Mouse (Mus musculus): ENCODE measurements around the gene Ryr2. TPM values are rescaled to one million over a fixed set of nuclear protein-coding genes. Genes with fewer than 3 reads are reported as not detected.
"Not testable (repeated sequence)": the region's sequence is repeated elsewhere in the genome, so short reads cannot be mapped to it uniquely, and the experiment has no call there.

Gene Ryr2
- total RNA-seq, 2 experiments from 2014 or later, result not detected

DNA sequence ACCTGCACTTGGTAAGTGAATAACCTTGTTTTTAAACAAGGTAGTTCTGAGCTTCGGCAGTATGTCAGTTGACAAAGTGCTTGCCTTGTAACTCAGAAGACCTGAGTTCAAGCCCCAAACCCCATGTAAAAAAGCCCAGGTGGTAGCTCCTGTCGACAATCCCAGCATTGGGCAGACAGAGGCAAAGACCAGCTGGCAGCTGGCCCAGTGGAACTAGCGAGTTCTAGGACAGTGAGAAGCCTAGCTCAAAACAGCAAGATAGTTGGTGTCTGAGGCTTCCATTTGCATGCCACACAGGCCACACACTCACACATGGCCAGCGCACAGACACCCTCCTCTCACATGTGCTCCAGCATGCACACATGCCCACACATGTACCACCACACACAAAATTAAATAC, 129.1 kb downstream of the Ryr2 start:
- ATAC-seq (replicated peaks; ENCODE audit: low FRiP score, low TSS enrichment, poor library complexity, severe bottlenecking), result no peak

DNA sequence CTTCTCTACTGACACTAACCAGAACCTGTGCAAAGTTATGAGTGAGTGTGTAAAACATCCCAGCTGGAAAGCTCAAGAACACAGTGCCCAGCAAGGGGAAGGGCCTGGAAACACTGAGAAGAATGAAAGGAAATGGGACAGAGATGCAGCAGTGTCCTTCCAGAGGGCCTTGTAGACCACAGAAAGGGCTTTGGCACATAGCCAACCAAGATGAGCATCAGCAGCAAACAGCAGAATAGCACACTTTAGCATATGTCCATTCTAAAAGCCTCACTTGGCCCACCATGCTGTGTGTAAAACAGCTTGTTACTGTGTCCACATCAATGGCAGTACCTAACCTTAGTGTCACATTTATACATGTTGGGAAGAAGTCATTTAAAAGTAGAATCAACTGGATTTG, 142.4 kb downstream of the Ryr2 start:
- ATAC-seq (replicated peaks; ENCODE audit: low FRiP score, low TSS enrichment, poor library complexity, severe bottlenecking), result no peak

DNA sequence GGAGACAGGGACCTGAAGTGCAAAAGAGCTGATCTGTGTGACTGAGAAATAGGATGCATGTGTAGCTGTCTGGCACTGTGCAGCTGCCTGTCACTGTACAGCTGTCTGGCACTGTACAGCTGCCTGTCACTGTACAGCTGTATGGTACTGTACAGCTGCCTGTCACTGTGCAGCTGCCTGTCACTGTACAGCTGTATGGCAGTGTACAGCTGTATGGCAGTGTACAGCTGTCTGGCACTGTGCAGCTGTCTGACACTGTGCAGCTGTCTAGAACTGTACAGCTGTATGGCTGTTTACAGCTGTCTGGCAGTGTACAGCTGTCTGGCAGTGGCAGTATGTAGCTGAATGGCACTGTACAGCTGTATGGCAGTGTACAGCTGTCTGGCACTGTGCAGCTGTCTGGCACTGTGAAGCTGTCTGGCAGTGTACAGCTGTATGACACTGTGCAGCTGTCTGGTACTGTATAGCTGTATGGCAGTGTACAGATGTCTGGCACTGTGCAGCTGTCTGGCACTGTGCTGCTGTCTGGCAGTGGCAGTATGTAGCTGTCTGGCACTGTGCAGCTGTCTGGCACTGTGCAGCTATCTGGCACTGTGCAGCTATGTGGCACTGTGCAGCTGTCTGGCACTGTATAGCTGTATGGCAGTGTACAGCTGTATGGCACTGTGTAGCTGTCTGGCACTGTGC, 147.1 kb downstream of the Ryr2 start:
- no peak for ATAC-seq (replicated peaks; ENCODE audit: low FRiP score, low TSS enrichment, poor library complexity, severe bottlenecking)

DNA sequence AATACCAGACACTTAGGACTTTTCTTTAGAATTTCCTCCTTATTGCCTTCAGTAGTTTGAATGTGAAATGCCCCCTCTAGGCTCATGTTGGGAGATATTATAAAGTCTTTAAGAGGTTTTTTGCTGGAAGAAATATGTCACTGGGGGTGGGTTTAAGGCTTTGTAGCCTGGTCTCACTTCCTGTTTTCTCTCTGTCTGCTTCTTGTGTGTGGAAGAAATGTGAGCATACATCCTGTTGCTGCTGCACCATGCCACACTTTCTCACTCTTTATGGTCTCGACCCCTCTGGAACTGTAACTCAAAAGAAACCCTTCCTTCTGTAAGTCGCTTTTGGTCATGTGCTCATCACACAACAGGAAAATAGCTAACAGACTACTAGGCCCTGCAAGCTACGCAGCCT, 147.9 kb downstream of the Ryr2 start:
- ATAC-seq (replicated peaks; ENCODE audit: low FRiP score, low TSS enrichment, poor library complexity, severe bottlenecking), result no peak

DNA sequence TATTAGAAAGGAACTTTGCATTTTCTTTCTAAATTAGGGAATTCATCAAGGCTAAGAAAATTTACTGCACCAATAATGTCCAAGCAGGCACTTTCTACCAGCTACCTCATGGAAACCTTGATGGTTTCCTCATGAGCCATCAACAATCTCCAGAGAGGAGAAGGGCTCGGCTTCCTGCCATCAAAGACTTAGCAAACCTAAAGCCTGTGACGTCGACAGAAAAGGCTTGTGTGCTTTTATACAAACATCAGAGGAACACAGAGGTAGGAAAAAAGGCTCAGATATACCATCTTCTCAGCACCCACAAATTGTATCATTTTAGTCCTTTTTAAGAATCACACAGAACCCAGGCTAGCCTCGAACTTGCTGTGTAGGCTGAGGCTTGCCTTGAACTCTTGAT, 148.5 kb downstream of the Ryr2 start:
- no peak for ATAC-seq (replicated peaks; ENCODE audit: low FRiP score, low TSS enrichment, poor library complexity, severe bottlenecking)

DNA sequence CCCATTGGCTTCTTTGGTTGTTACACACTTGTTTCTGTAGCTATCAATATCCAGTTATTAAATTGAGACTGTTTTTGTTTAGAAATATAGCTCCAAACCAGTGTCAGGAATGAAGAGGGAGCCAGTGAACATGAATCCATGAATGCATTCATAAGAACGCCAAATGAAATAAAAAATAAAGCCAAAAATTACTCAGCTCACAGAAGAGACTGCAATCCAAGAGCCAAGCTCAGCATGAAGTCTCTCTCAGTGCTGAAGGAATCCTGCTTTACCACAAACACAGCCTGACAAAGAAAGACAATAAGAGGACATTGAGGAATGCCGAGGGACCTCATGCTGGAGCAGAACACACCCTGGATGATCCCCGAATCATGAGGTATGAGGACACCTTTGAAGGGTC, 154.8 kb downstream of the Ryr2 start:
- ATAC-seq (replicated peaks; ENCODE audit: low FRiP score, low TSS enrichment, poor library complexity, severe bottlenecking), result no peak

DNA sequence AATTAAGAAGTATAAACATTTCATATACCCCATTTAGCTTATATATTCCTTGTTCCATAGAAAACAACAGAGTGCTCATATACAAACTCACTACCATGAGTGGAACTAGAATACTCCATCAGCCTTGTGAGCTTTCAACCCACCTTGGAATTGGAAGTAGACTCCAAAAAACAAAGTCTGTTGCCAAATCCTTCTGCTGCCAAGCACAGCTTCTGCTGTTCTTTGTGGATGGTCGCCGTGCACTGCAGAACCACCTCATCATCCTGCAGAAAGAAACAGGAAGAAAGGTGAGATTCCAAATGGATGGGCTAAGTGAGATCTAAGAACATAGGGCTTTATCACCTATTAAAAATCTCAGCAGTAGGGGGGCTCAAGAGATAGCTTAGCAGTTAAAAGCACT, 161.0 kb downstream of the Ryr2 start:
- ATAC-seq (replicated peaks; ENCODE audit: low FRiP score, low TSS enrichment, poor library complexity, severe bottlenecking), result no peak

DNA sequence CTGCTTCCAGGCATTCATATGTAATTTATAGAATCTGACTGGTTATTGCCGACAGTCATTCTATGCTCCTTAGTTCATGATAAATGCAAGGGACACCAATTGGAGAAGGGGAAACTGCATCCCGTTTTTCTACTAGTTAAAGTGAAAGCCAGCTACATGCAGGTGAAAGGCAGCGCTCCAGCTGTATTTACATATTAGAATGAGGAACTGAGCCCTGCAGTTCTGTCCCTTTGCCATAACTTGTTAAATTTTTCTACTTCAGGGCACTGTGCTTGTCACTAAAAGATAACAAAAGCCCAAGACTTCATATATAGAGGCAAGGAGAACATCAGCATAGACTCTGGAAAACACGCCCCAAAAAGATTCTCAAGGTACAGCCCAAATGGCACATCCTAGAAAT, 165.0 kb downstream of the Ryr2 start:
- no peak for ATAC-seq (replicated peaks; ENCODE audit: low FRiP score, low TSS enrichment, poor library complexity, severe bottlenecking)

DNA sequence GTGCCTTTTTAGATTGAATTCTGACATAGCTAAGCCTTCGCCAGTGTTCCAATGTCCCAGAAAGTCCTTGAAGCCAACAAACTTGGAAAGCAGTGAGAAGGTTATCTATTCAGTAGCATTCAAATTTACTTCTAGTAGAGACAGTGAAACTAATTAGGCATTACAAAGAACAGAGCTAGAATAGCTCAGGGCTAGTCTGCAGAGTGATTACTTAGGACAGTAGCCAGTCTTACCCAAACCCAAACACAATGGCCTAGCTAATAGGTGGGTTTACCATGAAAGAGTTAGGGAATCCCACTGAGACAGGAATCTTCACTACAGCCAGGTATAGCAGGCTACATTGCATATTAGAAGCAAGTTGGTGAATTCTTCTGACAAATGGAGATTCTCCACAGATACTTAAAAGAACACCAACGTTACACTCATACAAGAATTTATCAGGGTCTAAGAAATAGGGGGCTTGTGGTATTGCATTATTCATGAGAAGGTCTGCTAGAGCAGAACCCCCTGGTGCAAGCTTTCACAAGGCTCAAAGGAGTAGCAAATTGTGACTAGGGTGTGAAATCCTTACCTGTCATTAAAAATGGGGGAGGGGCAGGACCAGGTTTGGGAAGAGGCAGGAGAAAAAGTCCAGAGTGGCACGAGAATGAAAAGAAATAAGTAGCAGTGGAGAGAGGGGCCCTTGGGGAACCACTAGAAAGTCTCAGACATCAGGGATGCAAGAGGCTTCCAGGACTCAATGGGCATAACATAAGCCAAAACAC, 172.3 kb downstream of the Ryr2 start:
- ATAC-seq (replicated peaks; ENCODE audit: low FRiP score, low TSS enrichment, poor library complexity, severe bottlenecking), result not testable (repeated sequence)

DNA sequence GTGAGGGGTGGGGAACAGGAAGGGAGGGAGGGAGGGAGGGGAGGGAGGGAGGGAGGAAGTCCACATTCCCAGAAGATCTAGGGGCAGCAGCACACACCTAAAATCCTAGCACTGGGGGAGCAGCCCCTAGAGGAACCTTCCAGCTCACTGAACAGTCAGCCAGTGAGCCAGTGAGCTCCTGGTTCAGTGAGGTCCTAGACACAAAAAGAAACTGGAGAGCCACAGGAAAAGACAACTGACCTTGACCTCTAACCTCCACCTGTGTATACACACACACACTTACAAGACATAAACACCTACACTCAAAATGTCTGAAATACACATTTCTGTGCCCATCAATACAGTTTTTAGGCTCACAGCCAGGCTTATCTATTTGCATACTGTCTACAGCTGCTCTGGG, 173.4 kb downstream of the Ryr2 start:
- no peak for ATAC-seq (replicated peaks; ENCODE audit: low FRiP score, low TSS enrichment, poor library complexity, severe bottlenecking)

DNA sequence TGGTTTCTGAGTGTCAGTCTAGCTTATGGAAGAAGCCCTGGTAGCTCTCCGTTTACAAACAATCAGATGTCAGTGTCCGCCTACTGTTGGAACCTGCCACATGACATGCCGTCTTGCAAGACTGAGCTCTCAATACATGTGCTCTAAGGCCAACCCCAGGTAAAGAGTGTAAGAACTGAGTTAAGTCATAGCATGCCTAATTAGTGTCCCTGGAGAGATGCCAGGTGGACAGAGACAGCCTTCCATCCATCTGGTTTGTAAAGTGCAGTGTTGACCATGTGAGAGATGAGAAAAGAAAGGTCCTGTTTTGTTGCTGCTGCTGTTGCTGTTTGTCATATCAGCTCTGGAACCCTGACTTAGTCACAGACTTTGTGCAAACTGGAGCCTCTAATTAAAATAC, 178.0 kb downstream of the Ryr2 start:
- ATAC-seq (replicated peaks; ENCODE audit: low FRiP score, low TSS enrichment, poor library complexity, severe bottlenecking), result no peak

DNA sequence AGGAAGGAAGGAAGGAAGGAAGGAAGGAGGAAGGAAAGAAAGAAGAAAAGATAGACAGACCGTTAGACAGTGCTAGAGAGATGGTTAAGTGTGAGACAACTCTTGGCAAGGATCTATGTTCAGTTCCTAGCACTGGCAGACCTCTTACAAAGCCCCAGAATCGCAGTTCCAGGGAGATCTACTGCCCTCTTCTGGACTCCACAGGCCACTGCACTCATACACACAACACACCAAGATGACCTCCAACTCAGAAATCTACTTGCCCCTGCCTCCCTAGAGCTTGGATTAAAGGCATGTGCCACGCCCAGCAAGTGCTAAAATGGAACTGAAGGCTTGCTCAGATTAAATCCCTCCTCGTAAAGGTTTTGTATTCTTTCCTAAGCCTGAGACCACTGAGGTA, 179.0 kb downstream of the Ryr2 start:
- ATAC-seq (replicated peaks; ENCODE audit: low FRiP score, low TSS enrichment, poor library complexity, severe bottlenecking), result no peak

DNA sequence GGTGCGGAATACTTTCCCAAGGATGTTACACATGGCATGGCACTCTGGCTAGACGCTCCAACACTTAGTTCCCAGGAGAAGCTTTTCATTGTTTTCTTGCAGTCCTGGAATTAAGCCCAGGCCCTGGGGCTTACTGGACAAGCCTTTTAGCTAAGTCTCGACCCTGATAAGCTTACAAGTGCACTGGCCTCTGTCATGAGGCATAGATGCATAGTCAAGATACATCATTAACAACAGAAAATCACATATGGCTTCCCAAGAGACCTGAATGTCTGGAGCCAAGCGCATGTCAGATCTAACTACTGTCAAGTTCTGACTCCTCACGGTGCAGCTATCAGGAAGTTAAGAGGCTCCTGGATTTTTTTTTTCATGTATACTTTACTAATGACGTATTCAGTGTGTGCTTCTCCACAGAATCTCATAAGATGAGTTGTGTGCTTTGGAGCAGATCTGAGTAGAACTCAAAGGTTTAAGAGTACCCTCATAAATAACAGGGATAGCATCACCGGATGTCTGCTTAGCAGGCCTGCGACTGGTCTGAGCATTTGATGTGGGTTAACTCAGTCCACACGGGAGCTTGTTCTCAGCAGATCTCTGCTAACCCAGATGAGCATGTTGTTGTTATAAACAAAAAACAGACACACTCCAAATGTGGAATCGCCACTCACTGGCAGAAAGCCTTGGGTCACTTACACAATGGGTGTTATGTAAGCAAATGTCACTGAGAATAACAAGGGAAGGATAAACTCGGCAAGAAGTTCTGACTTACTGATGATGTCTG, 179.8 kb downstream of the Ryr2 start:
- no peak for ATAC-seq (replicated peaks; ENCODE audit: low FRiP score, low TSS enrichment, poor library complexity, severe bottlenecking)

DNA sequence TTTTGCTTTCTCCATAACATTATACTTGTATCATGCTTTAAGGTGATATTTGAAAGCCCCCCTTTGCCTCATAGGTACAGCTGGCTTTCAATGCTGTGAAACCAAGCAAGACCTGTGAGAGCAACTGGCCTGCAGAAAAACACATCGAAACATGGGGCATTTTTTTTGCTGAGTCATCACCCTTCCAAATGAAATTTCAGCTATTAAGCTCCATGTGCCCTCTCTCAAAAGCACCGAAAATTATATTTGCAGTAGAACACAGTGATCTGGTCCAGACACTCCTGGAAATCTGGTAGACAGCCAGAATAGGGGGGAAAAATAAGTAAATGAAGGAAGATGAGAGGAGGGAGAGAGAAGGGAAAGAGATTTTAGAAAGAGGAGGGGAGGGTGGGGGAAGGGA, 180.5 kb downstream of the Ryr2 start:
- ATAC-seq (replicated peaks; ENCODE audit: low FRiP score, low TSS enrichment, poor library complexity, severe bottlenecking), result no peak

DNA sequence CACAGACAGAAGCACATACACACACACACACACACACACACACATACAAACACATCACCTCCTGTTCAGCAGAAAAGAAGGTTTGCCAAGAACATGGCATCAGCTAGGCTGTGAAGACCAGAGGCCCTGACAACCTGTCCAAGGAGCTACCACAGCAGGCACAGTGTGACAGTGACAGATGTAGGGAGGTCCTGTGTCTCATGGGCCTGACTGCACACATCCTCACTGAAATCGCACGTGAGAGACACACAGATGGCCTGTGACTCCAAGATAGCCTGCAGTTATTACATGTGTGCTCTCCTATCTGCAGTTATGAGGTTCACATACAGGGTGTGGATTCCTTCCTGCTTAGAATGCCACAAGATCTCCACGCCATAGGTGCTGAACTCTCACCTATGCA, 182.0 kb downstream of the Ryr2 start:
- ATAC-seq (replicated peaks; ENCODE audit: low FRiP score, low TSS enrichment, poor library complexity, severe bottlenecking), result no peak

DNA sequence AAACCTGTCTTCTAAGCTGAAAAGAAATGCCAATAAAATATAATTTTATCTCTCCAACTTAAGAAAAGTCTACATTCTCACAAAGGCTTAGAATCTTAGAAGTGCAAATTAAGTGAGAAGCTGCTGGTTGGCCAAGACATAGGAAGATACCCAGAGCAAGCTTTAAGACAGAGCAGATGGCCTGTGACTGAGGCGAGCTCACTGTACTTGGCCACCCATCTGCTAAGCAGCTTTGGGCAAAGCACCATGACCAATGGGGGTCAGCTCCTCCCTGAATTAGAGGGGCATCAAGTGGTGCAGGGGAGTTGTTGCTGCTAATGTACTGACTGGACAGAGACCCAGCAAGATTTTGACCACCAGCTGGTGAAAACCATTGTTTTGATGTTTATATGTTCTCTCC, 186.2 kb downstream of the Ryr2 start:
- ATAC-seq (replicated peaks; ENCODE audit: low FRiP score, low TSS enrichment, poor library complexity, severe bottlenecking), result no peak

DNA sequence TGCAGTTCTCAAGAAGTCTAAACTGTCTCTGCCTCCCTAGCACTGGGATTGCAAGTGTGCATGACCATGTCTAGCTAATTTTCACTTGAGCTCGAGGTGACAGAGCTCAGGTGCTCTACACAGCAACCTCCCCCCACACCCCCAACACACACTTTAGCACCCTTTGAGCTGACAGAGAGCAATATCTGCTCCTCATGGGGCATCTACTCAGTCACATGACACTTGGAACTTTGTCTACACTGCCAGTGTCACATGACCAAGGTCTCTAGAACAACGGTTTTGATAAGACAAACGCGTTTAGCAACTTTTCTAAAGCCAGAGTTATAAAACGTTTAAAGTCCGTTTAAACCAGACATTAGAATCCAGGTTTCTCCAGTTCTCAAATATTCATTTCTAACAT, 187.3 kb downstream of the Ryr2 start:
- ATAC-seq (replicated peaks; ENCODE audit: low FRiP score, low TSS enrichment, poor library complexity, severe bottlenecking), result no peak

DNA sequence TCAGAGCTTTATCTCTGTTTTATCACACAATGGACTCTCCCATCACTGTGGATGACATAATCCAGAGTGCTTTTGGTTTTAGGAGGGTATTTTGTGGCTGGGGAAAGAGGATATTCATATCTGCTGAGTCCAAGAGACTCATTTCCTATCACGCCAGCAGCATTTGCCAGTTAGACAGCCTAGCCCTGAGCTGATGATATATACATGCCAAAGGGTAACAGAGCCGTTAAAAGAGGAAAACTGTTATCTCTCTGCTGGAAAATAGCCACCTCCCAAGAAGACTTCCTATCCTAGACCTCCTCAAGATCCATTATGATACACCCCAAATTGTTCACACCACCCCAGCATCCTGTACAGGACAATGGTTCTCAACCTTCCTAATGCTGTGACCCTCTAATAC, 191.1 kb downstream of the Ryr2 start:
- no peak for ATAC-seq (replicated peaks; ENCODE audit: low FRiP score, low TSS enrichment, poor library complexity, severe bottlenecking)

DNA sequence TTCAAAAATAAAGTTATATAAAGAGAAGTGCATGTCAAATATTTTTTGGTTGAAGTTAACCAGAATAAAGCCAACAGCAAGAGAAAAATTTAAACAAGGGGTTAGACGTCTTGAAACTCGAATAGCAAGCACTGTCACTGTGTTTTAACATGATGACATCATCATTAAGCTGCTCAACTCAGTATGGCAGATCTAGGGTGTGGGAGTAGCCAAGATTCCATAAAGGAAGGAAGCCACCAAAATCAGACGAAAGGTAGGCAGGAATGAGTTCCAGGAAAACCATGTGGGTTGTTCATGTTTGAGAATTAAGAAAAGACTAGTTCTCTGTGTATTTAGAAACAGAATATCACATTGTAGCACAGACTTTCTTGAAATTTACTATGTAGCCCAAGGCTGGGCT, 192.1 kb downstream of the Ryr2 start:
- no peak for ATAC-seq (replicated peaks; ENCODE audit: low FRiP score, low TSS enrichment, poor library complexity, severe bottlenecking)

DNA sequence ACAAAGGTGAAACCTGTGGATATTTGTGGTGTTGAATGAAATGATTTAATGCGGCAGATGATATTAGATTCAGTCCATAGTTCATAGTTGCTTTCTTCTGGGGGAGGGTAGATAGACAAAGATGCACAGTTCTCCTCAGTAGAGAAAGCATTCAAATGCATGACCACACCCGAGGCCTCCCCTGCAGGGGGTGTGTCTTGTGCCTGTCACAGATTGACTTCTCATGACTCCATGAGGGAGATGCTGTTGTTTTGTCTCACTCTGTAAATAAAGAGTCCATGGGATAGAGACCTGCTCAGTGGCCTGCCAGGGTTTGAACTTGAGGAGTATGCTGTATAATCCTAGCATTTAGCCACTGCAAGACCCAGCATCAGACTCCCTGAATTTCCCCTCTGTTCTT, 194.5 kb downstream of the Ryr2 start:
- no peak for ATAC-seq (replicated peaks; ENCODE audit: low FRiP score, low TSS enrichment, poor library complexity, severe bottlenecking)

DNA sequence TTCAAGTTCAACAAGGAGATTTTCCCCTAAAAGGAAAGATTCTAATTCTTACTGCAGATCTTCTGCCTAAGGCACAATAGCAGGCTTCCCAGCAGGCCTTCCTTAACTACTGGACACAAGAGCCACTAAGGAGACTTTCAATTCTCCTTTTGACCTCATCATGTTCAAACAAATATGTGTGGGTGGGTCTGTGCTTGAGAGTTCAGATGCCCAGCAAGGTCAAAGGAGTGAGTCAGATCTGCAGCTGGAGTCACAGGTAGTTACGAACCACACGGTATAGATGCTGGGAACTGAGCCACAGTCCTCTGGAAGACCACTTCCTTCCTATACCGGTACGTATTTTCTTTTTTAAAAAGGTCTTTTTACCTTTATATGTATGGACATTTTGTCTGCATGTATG, 198.6 kb downstream of the Ryr2 start:
- no peak for ATAC-seq (replicated peaks; ENCODE audit: low FRiP score, low TSS enrichment, poor library complexity, severe bottlenecking)
